Mouse (Mus musculus) adrenal gland, postnatal 14 days (tissue): ENCODE measurements around the gene Cobl. TPM values are rescaled to one million over a fixed set of nuclear protein-coding genes. Genes with fewer than 3 reads are reported as not detected.

Experiments used
- DNase-seq: peaks from one replicate; pipeline ENCODE4 v3.0.0; 2021; ENCODE audit warnings: mixed read lengths
- long read RNA-seq, 2 experiments: library from polyadenylated mRNA; stranded (forward); transcript quantifications; one replicate each; pipeline ENCODE4 v2.0.0; 2021
- total RNA-seq: library from RNA; stranded (reverse); gene quantifications from 2 replicates; pipeline ENCODE4 v1.2.3, GENCODE M21; 2021

The Cobl gene
- 3.1 and 4.1 TPM in 2 replicates for total RNA-seq
- long read RNA-seq, experiment 1, full-length matches to known transcripts, result 1 of 3 reads
- long read RNA-seq, experiment 1, partial matches to known transcripts, result 2 of 3 reads
- long read RNA-seq, experiment 1, other reads (novel, unspliced or antisense), result 0 of 3 reads
- long read RNA-seq, experiment 2, result 0 reads

- peak; percentile 53 for DNase-seq
Measured at GRCm38 (mm10) chr11:12464181-12465162, at the start of gene Cobl. TSS of gene Cobl (minus strand) at chr11:12464960.

- no peak for DNase-seq
Measured at GRCm38 (mm10) chr11:12513796-12514195, 49.0 kb upstream of the Cobl start.

GRCm38 (mm10) chr11:12506371-12506890 is 41.7 kb upstream of the Cobl start:
- DNase-seq, result no peak

- no peak for DNase-seq
Measured at GRCm38 (mm10) chr11:12503756-12504155, 39.0 kb upstream of the Cobl start.

- no peak for DNase-seq
Measured at GRCm38 (mm10) chr11:12501721-12502120, 37.0 kb upstream of the Cobl start.

- no peak for DNase-seq
Measured at GRCm38 (mm10) chr11:12493791-12494190, 29.0 kb upstream of the Cobl start.

GRCm38 (mm10) chr11:12479856-12480403 is 15.2 kb upstream of the Cobl start:
- DNase-seq, result no peak

GRCm38 (mm10) chr11:12474299-12474935 is 9.7 kb upstream of the Cobl start:
- DNase-seq, result no peak

- DNase-seq, result no peak
Measured at GRCm38 (mm10) chr11:12473625-12474298, 9.0 kb upstream of the Cobl start.

DNA sequence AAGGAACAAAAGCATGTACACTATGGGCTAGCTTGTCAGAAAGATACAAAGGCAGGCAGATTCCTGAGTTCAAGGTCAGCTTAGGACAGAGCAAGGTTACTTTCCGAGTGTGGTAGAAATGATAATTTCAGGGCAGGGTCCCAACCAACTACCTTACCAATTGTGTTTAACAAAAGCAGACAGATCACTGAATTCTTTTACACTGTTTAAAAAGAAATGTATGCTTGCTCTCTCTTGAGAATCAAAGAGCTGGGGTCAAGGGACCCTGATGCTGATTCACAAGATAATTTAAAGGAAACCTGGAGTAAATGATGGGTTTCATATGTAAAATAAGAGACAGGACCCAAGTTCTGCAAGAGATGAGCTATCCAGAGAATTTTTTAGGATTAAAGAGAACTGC is 4.9 kb upstream of the Cobl start:
- DNase-seq, result no peak

DNA sequence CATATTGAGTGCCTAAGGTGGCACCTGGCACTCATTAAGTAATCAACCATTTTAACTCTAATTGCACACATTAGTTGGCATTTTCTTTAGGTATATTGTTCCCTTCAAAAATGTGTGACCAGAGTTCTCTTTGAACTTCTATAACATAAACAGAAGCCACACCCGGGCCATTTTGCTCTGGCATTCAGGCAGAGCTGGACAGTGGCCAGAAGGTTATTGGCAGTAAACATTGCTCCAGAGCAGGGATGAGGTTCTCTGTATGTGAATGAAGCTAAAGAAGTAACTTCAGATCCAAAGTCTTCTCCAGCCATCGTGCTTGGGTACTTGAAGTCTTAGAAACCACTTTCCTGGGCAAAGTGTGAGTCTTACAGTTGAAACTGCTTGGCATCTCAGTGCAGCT is 3.9 kb upstream of the Cobl start:
- no peak for DNase-seq

- no peak for DNase-seq
Measured at GRCm38 (mm10) chr11:12467836-12468235, 3.1 kb upstream of the Cobl start.

- DNase-seq, result no peak
Measured at GRCm38 (mm10) chr11:12467217-12467616, 2.5 kb upstream of the Cobl start.

DNA sequence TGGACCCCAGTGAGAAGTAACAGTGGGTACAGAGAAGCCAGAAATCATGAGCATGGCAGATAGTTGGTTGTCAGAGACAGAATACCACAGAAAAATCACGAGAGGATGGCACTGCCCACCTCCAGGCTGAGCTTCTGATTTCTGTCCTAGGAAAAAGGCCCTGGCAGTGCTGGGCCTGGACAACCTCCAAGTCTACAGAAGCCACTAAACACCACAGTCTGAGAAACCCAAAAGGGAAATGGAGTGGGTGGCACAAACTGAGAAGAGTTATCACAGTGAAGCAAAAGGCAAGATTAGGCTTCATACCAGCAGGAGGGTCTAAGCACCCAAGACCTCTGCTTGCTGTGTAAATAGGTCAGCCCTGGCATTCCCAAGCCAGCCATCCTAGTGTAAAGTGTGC is 1.8 kb upstream of the Cobl start:
- DNase-seq, result no peak

GRCm38 (mm10) chr11:12465229-12465628 is 469 bp upstream of the Cobl start:
- no peak for DNase-seq

DNA sequence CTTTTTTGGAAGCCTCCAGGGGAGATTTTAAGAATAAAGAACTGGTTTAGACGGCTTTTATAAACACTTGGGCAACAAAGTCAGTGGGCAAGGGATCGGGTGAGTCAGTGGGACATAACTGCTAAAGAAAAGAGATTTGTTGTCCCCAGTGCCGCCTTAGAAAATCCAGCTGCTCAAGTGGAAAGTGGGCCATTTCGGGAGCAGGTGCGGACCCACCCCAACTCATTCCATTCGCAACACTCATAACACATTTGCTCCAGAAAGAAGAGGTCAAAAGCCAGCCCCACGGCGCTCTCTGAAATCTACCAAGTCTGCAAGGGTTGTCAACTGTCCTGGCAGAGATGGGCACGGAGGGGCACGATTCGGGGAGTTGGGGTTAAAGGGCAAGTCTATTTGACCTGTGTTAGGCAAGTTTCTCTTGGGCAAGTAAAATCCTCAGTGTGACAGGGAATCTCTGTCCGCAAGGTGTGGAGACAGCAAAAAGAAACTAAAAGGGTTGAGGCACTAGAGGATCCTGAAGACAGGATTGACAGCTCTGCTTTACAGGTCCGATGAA is 1.1 kb downstream of the Cobl start:
- no peak for DNase-seq

GRCm38 (mm10) chr11:12459781-12460581 is 4.8 kb downstream of the Cobl start:
- DNase-seq, result no peak

DNA sequence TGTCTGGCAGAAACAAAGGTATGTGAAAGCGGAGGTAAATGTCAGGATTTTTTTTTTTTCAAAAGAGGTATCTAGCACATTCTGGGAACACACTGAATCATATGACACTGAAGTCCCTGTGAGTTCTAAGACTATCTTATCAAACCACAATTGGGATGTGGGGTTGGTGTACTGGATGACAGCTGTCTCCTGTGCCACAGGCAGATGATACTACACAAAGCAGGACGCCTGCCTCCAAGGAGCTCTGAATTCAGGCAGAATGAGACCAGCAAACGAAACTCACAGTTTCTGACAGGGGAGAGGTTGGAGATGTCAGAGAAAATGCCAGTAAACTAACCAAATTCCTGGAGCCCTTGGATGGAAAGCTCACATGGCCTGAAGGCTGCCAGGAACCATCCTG is 5.9 kb downstream of the Cobl start:
- DNase-seq, result no peak

DNA sequence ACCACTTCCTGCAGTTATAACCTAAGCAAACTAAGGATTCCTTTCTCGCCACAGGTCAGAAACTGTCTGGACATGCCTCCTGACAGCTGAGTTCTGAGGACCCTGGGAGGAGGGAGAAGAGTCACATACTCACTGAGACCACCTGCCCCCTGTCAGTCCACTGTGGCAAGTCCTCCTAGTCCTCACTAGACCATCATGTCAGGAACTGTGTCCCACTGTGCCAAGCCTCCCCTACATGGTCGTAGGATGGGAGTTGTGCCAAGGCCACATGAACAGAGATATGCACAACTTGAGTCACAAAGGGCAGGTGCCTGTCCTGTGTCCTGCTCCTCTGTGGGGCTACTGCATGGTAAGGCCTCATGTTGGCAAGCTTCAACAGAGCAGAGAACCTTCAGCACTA is 6.4 kb downstream of the Cobl start:
- no peak for DNase-seq

DNA sequence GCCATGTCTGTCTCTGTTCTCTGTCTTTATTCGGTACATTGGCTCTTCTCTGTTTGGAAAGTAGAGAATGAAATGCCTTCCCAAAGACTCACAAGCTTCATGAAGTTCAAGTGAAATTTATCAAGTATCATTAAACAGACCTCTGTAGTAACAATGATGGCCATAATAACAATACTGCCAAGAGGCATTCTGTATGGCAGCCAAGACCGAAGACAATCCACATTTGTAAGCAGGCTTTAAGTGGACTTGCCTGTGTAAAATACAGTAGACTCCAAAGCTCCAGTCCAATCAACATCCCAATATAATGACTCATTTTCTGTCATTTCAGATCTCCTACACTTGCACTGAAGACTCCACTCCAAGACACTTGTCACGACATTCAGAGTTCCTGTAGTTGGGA is 16.7 kb downstream of the Cobl start:
- no peak for DNase-seq

DNA sequence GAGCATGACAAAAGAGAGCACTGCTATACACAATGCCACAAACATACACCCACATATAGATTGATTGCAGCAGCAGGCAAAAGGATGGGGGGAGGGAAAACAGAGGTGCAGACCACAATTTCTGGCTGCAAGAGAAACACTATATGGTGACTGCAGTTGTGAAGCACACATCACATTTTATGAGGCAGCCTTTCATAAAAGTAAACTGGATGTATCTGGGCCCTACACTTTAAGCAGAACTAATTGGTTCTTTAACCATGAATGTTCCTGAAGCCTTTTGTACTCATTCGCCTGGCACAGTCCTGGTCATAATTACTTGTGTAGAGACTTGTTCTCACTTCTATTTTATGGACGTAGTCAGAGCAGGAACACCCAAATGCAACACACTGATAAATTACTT is 19.5 kb downstream of the Cobl start:
- DNase-seq, result no peak
